Mouse (Mus musculus) kidney, embryonic 15.5 days (tissue): ENCODE measurements around the gene Slc6a20b. TPM values are rescaled to one million over a fixed set of nuclear protein-coding genes. Genes with fewer than 3 reads are reported as not detected.

Source experiments
- ATAC-seq: fragments of 200-750 bp; cut with Nextera tagmentation; replicated peaks from 2 replicates; pipeline ENCODE4 v1.8.0; 2017; ENCODE audit warnings: moderate TSS enrichment; ENCODE audit not compliant: low FRiP score
- H3K27ac ChIP-seq: fragments of 300-500 bp; sonication (generic); 2 replicates; pipeline ENCODE4 v1.5.1; 2015; ENCODE audit warnings: mild to moderate bottlenecking, inconsistent platforms
- H3K27me3 ChIP-seq: fragments of 300-500 bp; sonication (generic); 2 replicates; pipeline ENCODE4 v1.6.1; 2015; ENCODE audit warnings: inconsistent platforms
- H3K36me3 ChIP-seq: fragments of 300-500 bp; sonication (generic); 2 replicates; pipeline ENCODE4 v1.6.1; 2015; ENCODE audit warnings: inconsistent platforms
- H3K4me1 ChIP-seq: fragments of 300-500 bp; sonication (generic); 2 replicates; pipeline ENCODE4 v1.6.1; 2015; ENCODE audit warnings: inconsistent platforms
- H3K4me2 ChIP-seq: fragments of 300-500 bp; sonication (generic); 2 replicates; pipeline ENCODE4 v1.6.1; 2015; ENCODE audit warnings: moderate library complexity, mild to moderate bottlenecking, inconsistent platforms
- H3K4me3 ChIP-seq: fragments of 300-500 bp; sonication (generic); replicated peaks from 2 replicates; pipeline ENCODE4 v1.5.1; 2015; ENCODE audit warnings: mild to moderate bottlenecking, inconsistent platforms
- H3K9ac ChIP-seq: fragments of 300-500 bp; sonication (generic); 2 replicates; pipeline ENCODE4 v1.6.1; 2015; ENCODE audit warnings: mild to moderate bottlenecking, inconsistent platforms
- H3K9me3 ChIP-seq: fragments of 300-500 bp; sonication (generic); replicated peaks from 2 replicates; pipeline ENCODE4 v1.6.1; 2016; ENCODE audit warnings: inconsistent platforms
- WGBS: fragments of 180-500 bp; shearing (Covaris S2); methylation state at CpG from one replicate; pipeline ENCODE4 v1.1.7; 2015; ENCODE audit warnings: mixed read lengths; 5-methylcytosine and 5-hydroxymethylcytosine counted together
- polyA plus RNA-seq: library from polyadenylated mRNA; unstranded; fragments of >200 nt; fragmentation: Nextera tagmentation; extraction: Ambion mirVana; gene quantifications from 2 replicates; pipeline ENCODE4 v1.2.1, GENCODE M21; 2015

The Slc6a20b gene
- polyA plus RNA-seq, 1 experiment from 2014 or later: 2.7 TPM

GRCm38 (mm10) chr9:123577360-123578192, 54.8 kb downstream of the Slc6a20b start:
- no peak overlapping the region for H3K27ac ChIP-seq
- no peak overlapping the region for H3K9ac ChIP-seq
- H3K4me2 ChIP-seq: no peak overlapping the region
- H3K36me3 ChIP-seq: peaks cover 51% of the 10 kb centered on the region
- no peaks in the 10 kb centered on the region for H3K9me3 ChIP-seq
- no peak overlapping the region for H3K4me3 ChIP-seq
- no peaks in the 10 kb centered on the region for H3K27me3 ChIP-seq
- no peak for ATAC-seq
- H3K4me1 ChIP-seq: no peaks in the 10 kb centered on the region
- WGBS: 82% methylated on average over 10 of the region's 10 CpGs

DNA sequence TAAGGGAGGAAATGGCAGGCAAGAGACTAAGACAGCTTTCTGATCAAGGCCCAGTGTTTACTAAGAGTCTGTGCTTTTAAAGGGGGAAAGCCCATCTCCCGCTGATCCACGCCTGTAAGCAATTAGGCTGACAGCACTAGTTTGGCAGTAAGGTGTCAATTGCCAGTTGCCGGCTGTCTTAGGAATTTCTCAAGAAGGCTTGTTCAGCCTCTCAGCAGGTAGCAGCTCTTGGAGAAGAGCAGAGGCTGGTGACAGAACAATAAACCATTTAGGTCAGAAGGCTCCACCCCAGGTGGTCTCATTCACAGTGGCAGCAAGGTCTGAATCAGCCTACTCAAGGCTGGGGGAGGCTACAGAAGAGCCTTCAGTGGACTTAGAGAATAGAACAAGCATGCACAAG, 77.8 kb downstream of the Slc6a20b start:
- ATAC-seq: no peak
- Histone ChIP-seq H3K9me3 (no peaks in the 10 kb centered on the region), H3K27ac (no peak overlapping the region), H3K4me3 (no peak overlapping the region), H3K9ac (no peak overlapping the region), H3K4me2 (no peak overlapping the region), H3K36me3 (peaks cover 93% of the 10 kb centered on the region), H3K4me1 (no peaks in the 10 kb centered on the region), H3K27me3 (no peaks in the 10 kb centered on the region)
- WGBS: 48% methylated on average over 3 of the region's 3 CpGs

Other genes starting within 250 kb of the Slc6a20b start
- 49.3 and 50.5 TPM in 2 replicates for gene Limd1, start 153.9 kb downstream of the Slc6a20b start, polyA plus RNA-seq
- gene Sacm1l, start 102.8 kb downstream of the Slc6a20b start, polyA plus RNA-seq: 56.1 and 64.2 TPM in 2 replicates
- 0.08 and 0.12 TPM in 2 replicates for gene Ccr9, start 45.9 kb upstream of the Slc6a20b start, polyA plus RNA-seq
- gene Slc6a20a, start 46.3 kb upstream of the Slc6a20b start, polyA plus RNA-seq: 0.58 and 0.78 TPM in 2 replicates
- gene Lztfl1, start 85.1 kb upstream of the Slc6a20b start, polyA plus RNA-seq: 47.6 and 56.0 TPM in 2 replicates
- 0.29 TPM in 1 of 2 replicates, not detected in the other for gene Cxcr6, start 173.9 kb upstream of the Slc6a20b start, polyA plus RNA-seq
- gene Fyco1, start 219.3 kb upstream of the Slc6a20b start, polyA plus RNA-seq: 12.4 and 15.1 TPM in 2 replicates
- gene Xcr1, start 229.5 kb upstream of the Slc6a20b start, polyA plus RNA-seq: not detected in 2 replicates